Mouse (Mus musculus): ENCODE measurements around the gene Usp21. TPM values are rescaled to one million over a fixed set of nuclear protein-coding genes. Genes with fewer than 3 reads are reported as not detected.
A peak's percentile ranks its signal among the peaks of the same experiment; 100 is the strongest.

The Usp21 gene
- polyA plus RNA-seq, 1 experiment: 21.0 TPM

DNA sequence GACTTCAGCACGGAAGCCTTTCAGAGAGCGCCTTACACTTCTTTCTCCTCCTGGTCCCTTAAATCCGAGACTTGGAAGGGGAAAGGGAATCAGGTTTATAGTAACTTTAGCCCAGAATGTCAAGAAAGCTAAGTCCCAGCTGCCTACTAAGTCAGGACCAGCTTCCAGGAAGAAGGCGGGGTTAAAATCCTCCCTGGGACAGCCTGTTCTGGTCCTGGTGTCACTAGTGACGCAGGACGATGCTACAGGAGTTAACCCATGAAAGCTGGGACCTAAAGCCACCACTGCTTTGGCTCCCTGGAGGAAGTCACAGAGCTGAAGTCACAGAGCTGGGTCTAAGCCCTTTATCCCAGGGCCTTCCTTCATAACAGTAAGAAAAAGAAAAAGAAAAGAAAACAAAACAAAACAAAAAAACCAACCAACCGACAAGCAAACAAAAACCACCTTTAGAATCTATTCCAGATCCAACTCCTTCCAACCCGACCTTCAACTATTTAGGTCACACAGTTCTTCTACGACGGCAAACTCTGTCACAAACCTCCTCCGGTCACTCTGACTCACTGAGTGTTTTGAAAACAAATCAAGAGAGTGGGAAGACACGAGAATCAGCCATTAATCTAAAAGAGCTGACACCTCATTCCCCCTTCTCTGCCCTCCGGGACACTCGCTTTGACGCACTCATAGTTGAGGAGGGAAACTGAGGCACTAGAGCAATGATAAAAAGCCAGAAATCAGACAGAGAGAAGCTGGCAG is 47.6 kb downstream of the Usp21 start:
- TF ChIP-seq E2F4 (IDR thresholded peaks at IDR 0.05; ENCODE audit: insufficient read depth) (no peak), MAX (IDR thresholded peaks at IDR 0.05; ENCODE audit: low read depth) (no peak), TCF12 (IDR thresholded peaks at IDR 0.05; ENCODE audit: insufficient read depth, poor library complexity, severe bottlenecking) (no peak), POLR2AphosphoS2 (IDR thresholded peaks at IDR 0.05; ENCODE audit: insufficient read length, low read depth) (no peak), MYOG (IDR thresholded peaks at IDR 0.05; ENCODE audit: control insufficient read depth in 1 of 3, insufficient read depth in 1 of 3, insufficient read length in 2 of 3, low read depth in 2 of 3) (no peak), USF1 (IDR thresholded peaks at IDR 0.05; ENCODE audit: low read depth) (no peak), MYOD1 (IDR thresholded peaks at IDR 0.05; ENCODE audit: control insufficient read depth in 1 of 3, insufficient read length in 2 of 3, low read depth in 2 of 3) (no peak), TCF3 (IDR thresholded peaks at IDR 0.05; ENCODE audit: insufficient read length, low read depth) (no peak), CEBPB (IDR thresholded peaks at IDR 0.05; ENCODE audit: insufficient read depth, poor library complexity, severe bottlenecking) (no peak), POLR2A (IDR thresholded peaks at IDR 0.05; ENCODE audit: insufficient read length, low read depth) (no peak), REST (IDR thresholded peaks at IDR 0.05; ENCODE audit: insufficient read depth, insufficient read length) (no peak)

DNA sequence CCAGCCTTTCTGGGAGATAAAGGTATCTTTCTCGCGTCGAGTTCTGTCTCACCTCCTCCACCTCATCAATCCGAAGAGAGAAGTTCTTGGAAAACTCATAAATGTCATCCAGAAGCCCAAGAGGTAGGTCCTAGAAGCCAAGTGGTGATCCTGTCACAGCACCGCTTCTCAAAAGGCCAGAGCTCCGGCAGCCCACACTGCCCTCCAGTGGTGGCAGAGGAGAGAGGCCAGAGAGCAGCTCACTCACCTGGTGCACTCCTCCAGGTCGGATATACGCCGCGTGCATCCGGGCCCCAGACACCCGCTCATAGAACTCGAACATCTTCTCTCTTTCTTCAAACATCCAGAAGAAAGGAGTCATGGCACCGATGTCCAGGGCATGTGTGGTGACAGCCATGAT is 49.3 kb downstream of the Usp21 start:
- no peak overlapping the region for H3ac ChIP-seq (ENCODE audit: control insufficient read depth, insufficient read length)
- H3K36me3 ChIP-seq (ENCODE audit: control insufficient read depth, insufficient read depth): peaks cover 35% of the 10 kb centered on the region
- H3K27me3 ChIP-seq (ENCODE audit: control insufficient read depth, insufficient read depth, insufficient read length): no peaks in the 10 kb centered on the region
- no peak overlapping the region for H3K4me3 ChIP-seq
- H3K79me2 ChIP-seq (ENCODE audit: control insufficient read depth, insufficient read depth): peaks cover 3% of the 10 kb centered on the region
- no peak overlapping the region for H3K4me2 ChIP-seq (ENCODE audit: low read depth)
- TF ChIP-seq TCF3 (IDR thresholded peaks at IDR 0.05; ENCODE audit: insufficient read length, low read depth) (no peak), TCF12 (IDR thresholded peaks at IDR 0.05; ENCODE audit: insufficient read depth, poor library complexity, severe bottlenecking) (no peak), POLR2A (IDR thresholded peaks at IDR 0.05; ENCODE audit: insufficient read length, low read depth) (no peak), SRF (IDR thresholded peaks at IDR 0.05; ENCODE audit: control insufficient read depth, insufficient read length, low read depth) (no peak), USF1 (IDR thresholded peaks at IDR 0.05; ENCODE audit: low read depth) (no peak), E2F4 (IDR thresholded peaks at IDR 0.05; ENCODE audit: insufficient read depth) (no peak), MAX (IDR thresholded peaks at IDR 0.05; ENCODE audit: low read depth) (no peak), MYOG (IDR thresholded peaks at IDR 0.05; ENCODE audit: control insufficient read depth in 1 of 3, insufficient read depth in 1 of 3, insufficient read length in 2 of 3, low read depth in 2 of 3) (no peak), POLR2AphosphoS2 (IDR thresholded peaks at IDR 0.05; ENCODE audit: insufficient read length, low read depth) (no peak), CEBPB (IDR thresholded peaks at IDR 0.05; ENCODE audit: insufficient read depth, poor library complexity, severe bottlenecking) (no peak), REST (IDR thresholded peaks at IDR 0.05; ENCODE audit: insufficient read depth, insufficient read length) (no peak), MYOD1 (IDR thresholded peaks at IDR 0.05; ENCODE audit: control insufficient read depth in 1 of 3, insufficient read length in 2 of 3, low read depth in 2 of 3) (no peak)

More for the DNA sequence above, 47.6 kb downstream of the Usp21 start:
- H3K36me3 ChIP-seq (ENCODE audit: control insufficient read depth, insufficient read depth): peaks cover 25% of the 10 kb centered on the region
- peaks cover 14% of the 10 kb centered on the region for H3K79me2 ChIP-seq (ENCODE audit: control insufficient read depth, insufficient read depth)
- no peaks in the 10 kb centered on the region for H3K27me3 ChIP-seq (ENCODE audit: control insufficient read depth, insufficient read depth, insufficient read length)
- H3ac ChIP-seq (ENCODE audit: control insufficient read depth, insufficient read length): no peak overlapping the region
- H3K4me2 ChIP-seq (ENCODE audit: low read depth): no peak overlapping the region
- H3K4me3 ChIP-seq: no peak overlapping the region

DNA sequence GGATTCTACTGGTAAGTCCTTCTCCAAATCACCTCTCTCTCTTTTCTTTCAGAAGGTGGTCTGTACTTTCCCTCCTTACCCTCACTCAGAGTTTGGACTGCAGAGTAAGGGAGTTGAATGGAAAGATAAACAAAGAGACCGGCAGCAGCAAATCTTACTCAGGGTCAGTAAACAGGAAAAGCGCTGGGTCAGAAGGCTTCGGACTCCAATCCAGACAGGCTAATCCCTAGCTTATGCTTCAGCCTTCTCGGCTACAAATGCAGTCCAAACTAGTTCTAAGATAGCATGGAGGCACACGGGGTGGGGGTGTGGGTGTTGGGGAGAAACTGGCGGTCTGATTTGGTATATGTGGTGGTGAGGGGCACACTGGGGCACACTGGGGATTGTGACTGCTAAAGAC is 50.4 kb downstream of the Usp21 start:
- H3K79me2 ChIP-seq (ENCODE audit: control insufficient read depth, insufficient read depth): no peaks in the 10 kb centered on the region
- H3K4me3 ChIP-seq: no peak overlapping the region
- peaks cover 42% of the 10 kb centered on the region for H3K36me3 ChIP-seq (ENCODE audit: control insufficient read depth, insufficient read depth)
- H3K4me2 ChIP-seq (ENCODE audit: low read depth): no peak overlapping the region
- TF ChIP-seq TCF12 (IDR thresholded peaks at IDR 0.05; ENCODE audit: insufficient read depth, poor library complexity, severe bottlenecking) (no peak), USF1 (IDR thresholded peaks at IDR 0.05; ENCODE audit: low read depth) (no peak), E2F4 (IDR thresholded peaks at IDR 0.05; ENCODE audit: insufficient read depth) (no peak), MYOG (IDR thresholded peaks at IDR 0.05; ENCODE audit: control insufficient read depth in 1 of 3, insufficient read depth in 1 of 3, insufficient read length in 2 of 3, low read depth in 2 of 3) (no peak), POLR2AphosphoS2 (IDR thresholded peaks at IDR 0.05; ENCODE audit: insufficient read length, low read depth) (no peak), POLR2A (IDR thresholded peaks at IDR 0.05; ENCODE audit: insufficient read length, low read depth) (no peak), REST (IDR thresholded peaks at IDR 0.05; ENCODE audit: insufficient read depth, insufficient read length) (no peak), MYOD1 (IDR thresholded peaks at IDR 0.05; ENCODE audit: control insufficient read depth in 1 of 3, insufficient read length in 2 of 3, low read depth in 2 of 3) (no peak), TCF3 (IDR thresholded peaks at IDR 0.05; ENCODE audit: insufficient read length, low read depth) (no peak), SRF (IDR thresholded peaks at IDR 0.05; ENCODE audit: control insufficient read depth, insufficient read length, low read depth) (no peak), MAX (IDR thresholded peaks at IDR 0.05; ENCODE audit: low read depth) (no peak), CEBPB (IDR thresholded peaks at IDR 0.05; ENCODE audit: insufficient read depth, poor library complexity, severe bottlenecking) (no peak)
- no peak overlapping the region for H3ac ChIP-seq (ENCODE audit: control insufficient read depth, insufficient read length)
- no peaks in the 10 kb centered on the region for H3K27me3 ChIP-seq (ENCODE audit: control insufficient read depth, insufficient read depth, insufficient read length)

DNA sequence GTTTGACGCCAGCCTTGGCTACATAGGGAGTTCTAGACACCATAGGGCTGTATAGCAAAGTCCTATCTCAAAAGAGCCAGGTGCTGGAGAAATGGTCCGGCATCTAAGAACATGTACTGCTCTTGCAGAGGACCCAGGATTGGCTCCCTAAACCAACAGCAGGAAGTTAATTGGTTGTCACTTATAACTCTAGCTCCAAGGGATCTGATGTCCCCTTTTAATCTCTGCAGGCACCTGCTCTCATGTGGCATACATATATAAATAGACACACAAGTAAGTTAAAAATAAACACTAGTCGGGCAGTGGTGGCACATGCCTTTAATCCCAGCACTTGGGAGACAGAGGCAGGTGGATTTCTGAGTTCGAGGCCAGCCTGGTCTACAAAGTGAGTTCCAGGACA is 52.0 kb downstream of the Usp21 start:
- Histone ChIP-seq H3K4me3 (no peak overlapping the region), H3K36me3 (ENCODE audit: control insufficient read depth, insufficient read depth) (peaks cover 42% of the 10 kb centered on the region), H3K4me2 (ENCODE audit: low read depth) (peak overlapping the region; percentile 15), H3K79me2 (ENCODE audit: control insufficient read depth, insufficient read depth) (no peaks in the 10 kb centered on the region), H3ac (ENCODE audit: control insufficient read depth, insufficient read length) (no peak overlapping the region), H3K27me3 (ENCODE audit: control insufficient read depth, insufficient read depth, insufficient read length) (no peaks in the 10 kb centered on the region)
- TF ChIP-seq TCF3 (IDR thresholded peaks at IDR 0.05; ENCODE audit: insufficient read length, low read depth) (no peak), SRF (IDR thresholded peaks at IDR 0.05; ENCODE audit: control insufficient read depth, insufficient read length, low read depth) (no peak), REST (IDR thresholded peaks at IDR 0.05; ENCODE audit: insufficient read depth, insufficient read length) (no peak), TCF12 (IDR thresholded peaks at IDR 0.05; ENCODE audit: insufficient read depth, poor library complexity, severe bottlenecking) (no peak), USF1 (IDR thresholded peaks at IDR 0.05; ENCODE audit: low read depth) (no peak), MAX (IDR thresholded peaks at IDR 0.05; ENCODE audit: low read depth) (no peak), E2F4 (IDR thresholded peaks at IDR 0.05; ENCODE audit: insufficient read depth) (no peak), MYOG (IDR thresholded peaks at IDR 0.05; ENCODE audit: control insufficient read depth in 1 of 3, insufficient read depth in 1 of 3, insufficient read length in 2 of 3, low read depth in 2 of 3) (no peak)

Measured in myocyte (in vitro differentiated cells).